Mouse (Mus musculus) kidney, postnatal 36 days (tissue): ENCODE data around the gene Gm47985.
"Not testable (repeated sequence)": the region's sequence is repeated elsewhere in the genome, so short reads cannot be mapped to it uniquely, and the experiment has no call there.

Source experiments
- DNase-seq, 2 experiments: peaks; one replicate each; pipeline ENCODE4 v3.0.0; 2021 to 2022; ENCODE audit warnings: mixed read lengths in 2 of 2

Gene Gm47985

DNA sequence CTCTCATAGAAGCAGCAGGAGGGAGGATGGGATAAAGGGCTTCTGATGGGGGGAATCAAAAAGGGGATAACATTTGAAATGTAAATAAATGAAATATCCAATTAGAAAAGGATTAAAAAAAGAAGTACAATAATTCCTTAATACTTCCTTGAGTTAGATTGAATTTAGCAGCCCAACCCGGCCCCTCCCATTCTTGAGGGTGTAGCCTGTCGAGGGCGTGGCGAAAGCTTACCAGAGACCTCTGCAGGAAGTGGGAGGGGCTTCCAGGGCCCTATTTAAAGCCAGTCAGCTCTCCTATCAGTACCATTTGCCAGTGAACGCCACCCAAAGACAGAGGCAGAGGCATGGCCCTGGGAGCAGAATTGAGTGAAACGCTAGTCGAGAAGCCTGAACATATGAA, at the start of gene Gm47985:
Gene Gm47985, plus strand, starts transcription at position 272 of the 400 bp plus-strand sequence.
- DNase-seq: not testable (repeated sequence)

DNA sequence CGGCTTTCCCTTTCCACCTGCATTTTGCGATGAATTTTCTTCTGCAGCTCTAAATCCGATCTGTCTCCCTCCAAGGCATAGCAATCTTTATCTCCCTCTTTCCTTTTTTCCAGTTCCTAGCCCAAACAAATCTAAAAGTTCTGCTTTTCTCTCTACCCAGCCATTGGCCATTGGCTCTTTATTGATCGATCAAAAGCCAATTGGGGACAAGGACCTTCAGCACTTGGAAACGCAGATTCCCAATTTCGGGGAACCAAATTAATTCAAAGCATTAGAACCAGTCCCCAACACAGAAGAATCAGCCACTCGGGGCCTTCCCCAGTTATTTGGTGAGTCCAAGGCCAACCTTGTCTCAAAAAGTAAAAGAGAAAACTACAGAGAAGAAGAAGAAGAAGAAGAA, 49.7 kb upstream of the Gm47985 start:
- DNase-seq: no peak

GRCm38 (mm10) chr1:151138388-151138787, 43.9 kb upstream of the Gm47985 start:
- no peak for DNase-seq

DNA sequence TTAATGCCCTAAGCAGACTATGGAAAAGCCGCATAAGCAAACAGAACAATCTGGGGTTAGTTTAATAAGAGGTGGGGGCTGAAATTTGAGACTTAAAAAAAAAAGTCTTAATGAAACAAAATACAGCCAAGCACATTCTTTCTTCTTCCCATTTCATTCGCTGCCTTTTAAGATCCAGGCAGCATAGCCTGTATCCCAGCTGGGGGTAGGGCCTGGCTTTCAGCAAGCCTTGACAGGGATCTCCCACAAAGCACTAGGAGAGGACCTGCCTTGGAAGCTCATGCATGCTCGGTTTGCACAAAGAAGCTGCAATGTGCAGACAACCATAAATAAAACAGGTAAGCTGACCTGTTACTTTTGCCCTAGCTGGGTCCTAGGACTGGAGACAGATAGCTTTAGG, 41.4 kb upstream of the Gm47985 start:
- no peak for DNase-seq

- DNase-seq: peak in 1 of 2 experiments; percentile 53
These were observed 37.7 kb upstream of the Gm47985 start for GRCm38 (mm10) chr1:151144471-151145146.

DNA sequence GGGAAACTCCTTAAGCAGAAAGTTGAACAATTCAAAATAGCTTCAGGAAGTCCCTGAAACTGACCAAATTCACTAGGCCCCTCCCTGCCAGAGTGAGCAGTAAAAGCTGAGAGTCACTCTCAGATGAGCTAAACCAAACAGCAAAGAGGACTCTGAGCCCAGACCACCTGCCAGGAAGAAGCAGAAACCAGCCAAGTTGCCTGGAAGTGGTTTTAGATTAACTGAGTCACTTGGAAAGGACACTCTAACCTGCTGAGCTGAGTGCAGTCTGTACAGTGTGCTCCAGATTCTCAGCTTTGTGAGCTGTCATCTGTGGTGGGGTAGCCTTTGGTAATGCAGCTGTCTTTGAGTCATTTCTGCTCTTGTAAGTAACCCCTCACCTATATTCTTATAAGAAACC, 34.5 kb upstream of the Gm47985 start:
- DNase-seq: peak; percentile 65 to 77

- peak in 1 of 2 experiments; percentile 57 for DNase-seq
These were observed 32.1 kb upstream of the Gm47985 start for GRCm38 (mm10) chr1:151150211-151150610.

DNA sequence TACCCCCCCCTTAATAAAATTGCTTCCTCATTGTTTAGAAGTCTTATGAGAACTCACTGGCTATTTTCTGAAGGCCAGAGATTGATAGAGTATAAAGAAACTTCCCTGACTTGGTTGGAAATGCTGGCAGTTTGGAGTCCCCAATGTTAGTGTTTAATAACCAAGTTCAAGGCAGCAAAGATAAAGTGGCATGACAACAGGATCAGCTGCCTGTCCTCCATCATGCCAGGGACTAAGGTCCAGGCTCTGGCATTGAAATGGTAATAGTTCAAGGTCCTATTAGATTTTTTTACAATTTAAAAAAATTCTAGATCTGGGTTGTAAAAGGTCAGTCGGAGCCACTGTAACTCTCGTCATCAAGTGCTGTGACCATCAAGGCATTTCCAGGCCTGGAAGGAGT, 31.2 kb upstream of the Gm47985 start:
- no peak for DNase-seq

DNA sequence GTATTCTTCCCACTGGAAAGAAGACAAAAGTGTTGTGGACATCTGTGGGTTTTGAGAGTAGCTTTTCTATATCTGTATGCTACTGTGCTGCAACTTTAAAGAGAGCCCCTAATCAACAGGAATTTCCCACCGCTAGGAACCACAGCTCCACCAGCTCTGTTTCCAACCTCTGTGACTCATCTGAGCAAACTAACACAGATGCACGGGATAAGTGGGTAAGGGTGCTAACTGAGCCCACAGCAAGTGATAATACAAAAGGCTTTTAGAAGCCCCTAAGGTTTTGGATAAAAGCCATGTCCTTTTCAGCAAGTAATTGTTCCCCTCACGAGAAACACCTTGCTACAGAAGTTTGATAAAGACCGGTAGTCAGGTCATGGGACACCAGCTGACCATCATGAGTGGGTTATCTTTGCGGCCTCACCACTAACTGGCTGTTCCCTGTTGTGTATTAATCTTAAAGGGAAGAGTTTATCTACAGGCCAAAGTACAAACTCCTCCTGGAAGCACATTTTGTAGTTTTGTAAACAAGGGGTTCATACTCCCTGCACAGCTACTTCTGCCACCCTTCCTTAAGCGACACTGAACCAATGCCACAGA, 29.2 kb upstream of the Gm47985 start:
- DNase-seq: peak; percentile 60 to 70

DNA sequence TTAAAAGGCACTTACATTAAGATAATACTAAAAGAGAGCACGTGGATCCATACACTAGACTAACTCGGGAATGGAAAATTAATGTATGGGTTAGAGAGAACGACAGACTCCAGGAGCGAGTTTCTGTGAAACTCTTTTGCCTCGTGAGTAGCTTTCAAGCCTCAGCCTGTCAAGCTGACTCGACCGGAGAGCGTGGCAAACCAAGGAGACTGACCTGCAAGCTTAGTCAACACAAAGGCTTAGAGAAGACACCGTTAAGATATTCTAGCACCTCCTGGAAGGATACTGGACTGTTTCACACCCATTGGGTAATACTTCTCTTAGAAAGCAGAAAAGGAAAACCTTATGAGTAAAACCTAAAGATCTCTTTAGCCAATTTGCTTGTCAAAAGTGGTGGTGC, 28.2 kb upstream of the Gm47985 start:
- DNase-seq: peak in 1 of 2 experiments; percentile 47

DNA sequence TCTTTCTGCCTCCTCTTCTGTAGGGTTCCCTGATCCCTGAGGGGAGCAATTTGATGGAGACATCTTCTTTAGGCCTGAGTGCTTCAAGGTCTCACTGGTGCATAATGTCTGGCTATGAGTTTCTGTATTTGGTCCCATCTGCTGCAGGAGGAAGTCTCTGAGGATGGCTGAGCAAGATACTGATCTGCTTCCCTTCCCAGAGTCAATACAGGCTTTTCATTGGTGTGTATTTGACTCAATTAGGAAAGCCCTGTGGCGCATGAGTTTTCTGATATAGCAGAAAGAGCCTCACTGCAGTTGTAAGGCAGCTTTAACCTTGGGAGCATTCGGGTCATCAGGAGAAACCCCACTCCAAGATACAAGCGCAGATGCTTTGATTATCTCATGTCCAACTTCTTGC, 26.2 kb upstream of the Gm47985 start:
- no peak for DNase-seq

GRCm38 (mm10) chr1:151156777-151157632, 25.3 kb upstream of the Gm47985 start:
- no peak for DNase-seq

DNA sequence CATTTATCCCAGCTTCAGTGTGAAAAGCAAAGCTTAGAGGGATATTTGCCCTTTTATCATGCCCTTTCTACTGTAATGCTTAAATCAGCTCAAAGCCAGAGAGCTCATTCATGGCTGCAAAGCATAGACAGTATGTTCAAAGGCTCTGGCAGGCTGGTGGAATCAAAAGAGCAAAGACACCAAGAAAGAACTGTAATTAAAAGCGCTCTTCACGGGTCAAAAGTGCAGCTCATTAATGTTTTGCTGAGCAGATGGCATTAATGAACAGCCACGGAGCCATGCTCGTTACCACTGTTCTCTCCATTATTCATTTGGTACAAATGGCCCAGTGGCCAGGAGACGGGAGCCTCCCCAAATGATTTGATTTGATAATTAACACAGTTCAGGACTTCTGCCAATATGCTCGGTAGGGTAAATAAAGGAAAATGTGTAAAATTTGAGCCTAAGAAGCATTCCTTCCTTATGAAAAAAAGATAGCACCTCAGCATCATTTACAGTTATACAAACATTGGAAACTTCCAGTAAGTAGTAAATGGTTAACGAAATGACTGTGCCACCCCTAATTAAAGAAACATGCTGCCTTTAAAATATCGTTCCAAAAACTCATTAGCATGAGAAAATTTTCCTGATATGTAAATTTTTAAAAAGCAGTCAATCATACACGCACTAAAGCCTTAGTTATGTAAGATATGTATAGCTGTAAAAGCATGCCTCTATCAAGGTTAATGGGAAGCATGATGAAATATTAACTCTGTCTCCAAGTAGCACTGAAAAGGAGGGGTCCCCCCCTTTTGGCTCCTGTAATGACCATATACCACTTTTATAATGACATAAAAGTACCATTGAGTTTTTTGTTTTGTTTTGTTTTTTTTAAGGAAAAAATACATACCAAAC, 24.1 kb upstream of the Gm47985 start:
- DNase-seq: peak; percentile 75 to 88

GRCm38 (mm10) chr1:151158857-151159510, 23.4 kb upstream of the Gm47985 start:
- DNase-seq: peak; percentile 38 to 58

- no peak for DNase-seq
These were observed 16.3 kb upstream of the Gm47985 start for GRCm38 (mm10) chr1:151166031-151166430.

- DNase-seq: peak; percentile 45 to 63
These were observed 14.9 kb upstream of the Gm47985 start for GRCm38 (mm10) chr1:151167297-151168047.

DNA sequence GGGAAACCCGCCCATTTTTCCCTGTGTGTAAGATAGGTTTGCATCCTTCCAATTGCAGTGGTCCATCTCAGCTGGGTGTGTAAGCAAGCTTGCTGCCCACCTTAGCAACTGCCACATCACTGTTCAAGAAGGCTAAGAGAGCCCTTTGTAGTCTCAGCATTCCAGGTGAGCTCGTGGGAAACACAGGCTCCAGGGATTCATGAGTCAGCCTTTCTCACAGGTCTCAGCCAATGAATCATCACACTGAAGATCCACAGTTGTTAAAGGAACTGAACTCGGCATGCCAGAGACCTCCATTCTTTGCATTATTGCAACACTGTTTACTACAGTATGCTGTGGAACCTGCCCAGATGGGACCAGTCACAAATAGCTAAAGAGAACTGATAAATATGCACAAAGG, 13.7 kb upstream of the Gm47985 start:
- DNase-seq: no peak

GRCm38 (mm10) chr1:151171572-151172461, 10.5 kb upstream of the Gm47985 start:
- peak; percentile 61 to 76 for DNase-seq

- DNase-seq: peak; percentile 54 to 85
These were observed 5.1 kb upstream of the Gm47985 start for GRCm38 (mm10) chr1:151177030-151177936.
